Mouse (Mus musculus): Measurements from ENCODE around the gene Rnf151. TPM values are rescaled to one million over a fixed set of nuclear protein-coding genes. Genes with fewer than 3 reads are reported as not detected.

Rnf151 gene
- polyA plus RNA-seq, 1 experiment from 2014 or later, result 0.26 TPM

GRCm38 (mm10) chr17:24734513-24734912 is 16.6 kb upstream of the Rnf151 start:
- Histone ChIP-seq H3K9me3 (ENCODE audit: low read length) (no peaks in the 10 kb centered on the region), H3K9ac (replicated peaks; ENCODE audit: low read length) (no peak overlapping the region), H3K4me3 (ENCODE audit: low read length) (no peak overlapping the region), H3K27me3 (ENCODE audit: insufficient read depth, low read length) (no peaks in the 10 kb centered on the region), H3K27ac (ENCODE audit: low read length) (no peak overlapping the region), H3K4me1 (ENCODE audit: insufficient read depth, low read length) (peaks cover 20% of the 10 kb centered on the region), H3K36me3 (ENCODE audit: insufficient read depth, low read length) (no peaks in the 10 kb centered on the region), H3K4me2 (replicated peaks; ENCODE audit: low read depth, low read length) (no peak overlapping the region)
- 88% methylated on average over 1 of the region's 1 CpGs for WGBS
- ATAC-seq (ENCODE audit: low FRiP score, low TSS enrichment), result no peak

DNA sequence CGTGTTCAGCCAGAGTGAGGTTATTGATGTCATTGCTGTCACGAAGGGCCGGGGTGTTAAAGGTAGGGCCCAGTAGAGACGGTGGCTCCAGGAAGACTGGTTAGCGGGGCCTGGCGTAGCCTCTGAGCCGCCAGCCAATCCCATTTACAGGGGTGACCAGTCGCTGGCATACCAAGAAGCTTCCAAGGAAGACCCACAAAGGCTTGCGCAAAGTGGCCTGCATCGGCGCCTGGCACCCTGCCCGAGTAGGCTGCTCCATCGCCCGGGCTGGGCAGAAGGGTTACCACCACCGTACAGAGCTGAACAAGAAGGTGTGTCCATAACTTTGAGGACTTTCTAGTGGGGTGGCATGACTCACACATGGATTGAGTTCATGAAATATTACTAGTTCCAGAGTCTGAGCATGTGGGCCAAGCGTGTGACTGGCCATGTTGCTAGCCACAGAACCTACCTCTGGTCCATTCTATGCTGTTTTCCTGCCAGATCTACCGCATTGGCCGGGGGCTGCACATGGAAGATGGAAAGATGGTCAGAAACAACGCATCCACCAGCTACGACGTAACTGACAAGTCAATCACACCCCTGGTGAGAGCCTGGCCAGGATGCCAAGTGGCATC is 15.7 kb upstream of the Rnf151 start:
- H3K4me3 ChIP-seq (ENCODE audit: low read length), result no peak overlapping the region
- H3K4me1 ChIP-seq (ENCODE audit: insufficient read depth, low read length), result peaks cover 20% of the 10 kb centered on the region
- H3K4me2 ChIP-seq (replicated peaks; ENCODE audit: low read depth, low read length), result no peak overlapping the region
- WGBS, result 91% methylated on average over 21 of the region's 21 CpGs
- H3K27ac ChIP-seq (ENCODE audit: low read length), result no peak overlapping the region
- no peaks in the 10 kb centered on the region for H3K36me3 ChIP-seq (ENCODE audit: insufficient read depth, low read length)
- ATAC-seq (ENCODE audit: low FRiP score, low TSS enrichment), result no peak
- H3K9me3 ChIP-seq (ENCODE audit: low read length), result no peaks in the 10 kb centered on the region
- H3K9ac ChIP-seq (replicated peaks; ENCODE audit: low read length), result no peak overlapping the region
- no peaks in the 10 kb centered on the region for H3K27me3 ChIP-seq (ENCODE audit: insufficient read depth, low read length)

GRCm38 (mm10) chr17:24732233-24732935 is 14.5 kb upstream of the Rnf151 start:
- no peaks in the 10 kb centered on the region for H3K36me3 ChIP-seq (ENCODE audit: insufficient read depth, low read length)
- peaks cover 12% of the 10 kb centered on the region for H3K4me1 ChIP-seq (ENCODE audit: insufficient read depth, low read length)
- no peak for ATAC-seq (ENCODE audit: low FRiP score, low TSS enrichment)
- no peaks in the 10 kb centered on the region for H3K27me3 ChIP-seq (ENCODE audit: insufficient read depth, low read length)
- H3K4me2 ChIP-seq (replicated peaks; ENCODE audit: low read depth, low read length), result no peak overlapping the region
- WGBS, result 76% methylated on average over 12 of the region's 12 CpGs
- no peaks in the 10 kb centered on the region for H3K9me3 ChIP-seq (ENCODE audit: low read length)
- H3K4me3 ChIP-seq (ENCODE audit: low read length), result no peak overlapping the region
- no peak overlapping the region for H3K27ac ChIP-seq (ENCODE audit: low read length)
- H3K9ac ChIP-seq (replicated peaks; ENCODE audit: low read length), result no peak overlapping the region

- Histone ChIP-seq H3K36me3 (ENCODE audit: insufficient read depth, low read length) (no peaks in the 10 kb centered on the region), H3K9me3 (ENCODE audit: low read length) (no peaks in the 10 kb centered on the region), H3K4me3 (ENCODE audit: low read length) (no peak overlapping the region), H3K27ac (ENCODE audit: low read length) (no peak overlapping the region), H3K9ac (replicated peaks; ENCODE audit: low read length) (no peak overlapping the region), H3K4me1 (ENCODE audit: insufficient read depth, low read length) (peaks cover 3% of the 10 kb centered on the region), H3K4me2 (replicated peaks; ENCODE audit: low read depth, low read length) (no peak overlapping the region), H3K27me3 (ENCODE audit: insufficient read depth, low read length) (no peaks in the 10 kb centered on the region)
- no peak for ATAC-seq (ENCODE audit: low FRiP score, low TSS enrichment)
- WGBS, result 82% methylated on average over 14 of the region's 14 CpGs
Observed at GRCm38 (mm10) chr17:24730787-24731186, 12.9 kb upstream of the Rnf151 start.

- Histone ChIP-seq H3K9me3 (ENCODE audit: low read length) (no peaks in the 10 kb centered on the region), H3K4me2 (replicated peaks; ENCODE audit: low read depth, low read length) (no peak overlapping the region), H3K4me3 (ENCODE audit: low read length) (no peak overlapping the region), H3K9ac (replicated peaks; ENCODE audit: low read length) (no peak overlapping the region), H3K36me3 (ENCODE audit: insufficient read depth, low read length) (no peaks in the 10 kb centered on the region), H3K27ac (ENCODE audit: low read length) (no peak overlapping the region), H3K4me1 (ENCODE audit: insufficient read depth, low read length) (no peaks in the 10 kb centered on the region), H3K27me3 (ENCODE audit: insufficient read depth, low read length) (no peaks in the 10 kb centered on the region)
- no peak for ATAC-seq (ENCODE audit: low FRiP score, low TSS enrichment)
- WGBS, result 71% methylated on average over 6 of the region's 6 CpGs
Observed at GRCm38 (mm10) chr17:24729067-24729466, 11.2 kb upstream of the Rnf151 start.

DNA sequence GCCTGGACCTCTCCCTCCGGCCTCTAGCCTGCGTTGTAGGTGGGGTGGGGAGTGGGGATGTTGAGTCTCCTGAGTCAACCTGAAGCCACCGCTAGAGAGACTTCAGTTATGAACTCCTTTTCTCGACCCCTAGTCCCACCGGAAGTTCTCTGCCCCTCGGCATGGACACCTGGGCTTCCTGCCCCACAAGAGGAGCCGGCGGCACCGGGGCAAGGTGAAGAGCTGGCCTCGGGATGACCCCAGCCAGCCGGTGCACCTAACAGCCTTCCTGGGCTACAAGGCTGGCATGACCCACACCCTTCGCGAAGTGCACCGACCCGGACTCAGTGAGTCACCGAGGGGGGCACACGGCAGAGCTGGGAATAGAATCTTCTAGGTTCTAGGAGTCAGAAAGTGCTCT is 10.3 kb upstream of the Rnf151 start:
- no peaks in the 10 kb centered on the region for H3K27me3 ChIP-seq (ENCODE audit: insufficient read depth, low read length)
- H3K36me3 ChIP-seq (ENCODE audit: insufficient read depth, low read length), result no peaks in the 10 kb centered on the region
- no peak overlapping the region for H3K4me3 ChIP-seq (ENCODE audit: low read length)
- peaks cover 3% of the 10 kb centered on the region for H3K4me1 ChIP-seq (ENCODE audit: insufficient read depth, low read length)
- H3K27ac ChIP-seq (ENCODE audit: low read length), result no peak overlapping the region
- no peak overlapping the region for H3K9ac ChIP-seq (replicated peaks; ENCODE audit: low read length)
- H3K9me3 ChIP-seq (ENCODE audit: low read length), result no peaks in the 10 kb centered on the region
- H3K4me2 ChIP-seq (replicated peaks; ENCODE audit: low read depth, low read length), result no peak overlapping the region
- 75% methylated on average over 17 of the region's 17 CpGs for whole genome bisulfite sequencing
- no peak for ATAC-seq (ENCODE audit: low FRiP score, low TSS enrichment)

GRCm38 (mm10) chr17:24727618-24728017 is 9.8 kb upstream of the Rnf151 start, which contains the start of gene Rpl3l:
TSS of gene Rpl3l (plus strand) at chr17:24727820.
- ATAC-seq (ENCODE audit: low FRiP score, low TSS enrichment), result no peak
- no peaks in the 10 kb centered on the region for H3K27me3 ChIP-seq (ENCODE audit: insufficient read depth, low read length)
- no peak within 1 kb of the TSS; the same call in 1 of the 2 replicates for H3K9ac ChIP-seq (replicated peaks; ENCODE audit: low read length)
- 69% methylated on average over 2 of the region's 2 CpGs for WGBS
- no peak within 1 kb of the TSS for H3K4me3 ChIP-seq (ENCODE audit: low read length)
- 0 out of 2 replicates have a peak, but pooled peaks cover 1% of the 10 kb centered on the region for H3K36me3 ChIP-seq (ENCODE audit: insufficient read depth, low read length)
- peaks cover 9% of the 10 kb centered on the region for H3K4me1 ChIP-seq (ENCODE audit: insufficient read depth, low read length)
- H3K4me2 ChIP-seq (replicated peaks; ENCODE audit: low read depth, low read length), result no peak within 1 kb of the TSS
- H3K9me3 ChIP-seq (ENCODE audit: low read length), result no peaks in the 10 kb centered on the region
- H3K27ac ChIP-seq (ENCODE audit: low read length), result no peak within 1 kb of the TSS

GRCm38 (mm10) chr17:24725637-24726390 is 8.0 kb upstream of the Rnf151 start:
- Histone ChIP-seq H3K9me3 (ENCODE audit: low read length) (no peaks in the 10 kb centered on the region), H3K27me3 (ENCODE audit: insufficient read depth, low read length) (no peaks in the 10 kb centered on the region), H3K4me2 (replicated peaks; ENCODE audit: low read depth, low read length) (no peak overlapping the region), H3K27ac (ENCODE audit: low read length) (no peak overlapping the region), H3K36me3 (ENCODE audit: insufficient read depth, low read length) (peaks cover 16% of the 10 kb centered on the region), H3K4me3 (ENCODE audit: low read length) (no peak overlapping the region), H3K4me1 (ENCODE audit: insufficient read depth, low read length) (peaks cover 25% of the 10 kb centered on the region), H3K9ac (replicated peaks; ENCODE audit: low read length) (no peak overlapping the region)
- no peak for ATAC-seq (ENCODE audit: low FRiP score, low TSS enrichment)
- WGBS, result 70% methylated on average over 3 of the region's 3 CpGs

DNA sequence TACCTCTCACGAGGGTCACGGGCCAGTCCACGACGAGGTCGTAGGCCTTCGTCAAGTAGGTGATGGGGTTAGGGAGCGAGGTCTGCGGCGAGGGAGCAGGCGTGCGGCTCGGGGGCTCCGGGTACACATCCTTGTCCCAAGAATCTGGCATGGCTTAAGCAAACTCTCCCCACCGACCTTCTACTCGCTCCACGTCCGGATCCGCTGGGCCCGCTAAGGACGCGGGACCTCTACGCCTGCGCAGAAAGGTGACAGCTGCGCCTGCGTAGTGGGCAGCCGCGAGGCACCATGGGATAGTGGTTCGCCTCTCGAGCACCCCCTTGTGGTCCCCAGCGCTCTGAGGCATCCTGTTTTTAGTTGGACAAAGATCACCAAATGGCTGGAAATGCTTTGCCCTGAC is 6.3 kb upstream of the Rnf151 start, which contains the start of gene Ndufb10:
TSS of gene Ndufb10 (minus strand) at position 295 of the 400 bp plus-strand sequence.
- peak; percentile 75 for ATAC-seq (ENCODE audit: low FRiP score, low TSS enrichment)
- H3K9ac ChIP-seq (replicated peaks; ENCODE audit: low read length), result peak within 1 kb of the TSS; percentile 87
- peak within 1 kb of the TSS; percentile 87 for H3K27ac ChIP-seq (ENCODE audit: low read length)
- H3K4me1 ChIP-seq (ENCODE audit: insufficient read depth, low read length), result peaks cover 25% of the 10 kb centered on the region
- peak within 1 kb of the TSS; percentile 82 for H3K4me2 ChIP-seq (replicated peaks; ENCODE audit: low read depth, low read length)
- H3K9me3 ChIP-seq (ENCODE audit: low read length), result no peaks in the 10 kb centered on the region
- no peaks in the 10 kb centered on the region for H3K27me3 ChIP-seq (ENCODE audit: insufficient read depth, low read length)
- 0% methylated on average over 30 of the region's 30 CpGs for WGBS
- H3K36me3 ChIP-seq (ENCODE audit: insufficient read depth, low read length), result peaks cover 16% of the 10 kb centered on the region
- peak within 1 kb of the TSS; percentile 96 for H3K4me3 ChIP-seq (ENCODE audit: low read length)

DNA sequence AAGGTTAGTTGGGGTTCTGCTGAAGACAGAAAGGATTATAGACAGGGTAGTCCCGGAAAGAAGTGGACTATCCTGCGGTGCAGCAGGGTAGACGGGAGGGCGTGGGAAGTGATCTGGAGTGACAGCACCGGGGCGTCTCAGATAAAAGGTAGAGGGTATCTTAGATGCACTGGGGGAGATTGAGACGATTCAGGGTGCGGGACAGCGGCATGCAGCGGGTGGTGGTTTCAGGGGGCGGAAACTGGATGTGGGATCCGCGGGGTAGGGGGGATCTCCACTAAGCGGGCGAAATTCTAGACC is 6.0 kb upstream of the Rnf151 start:
- peak; percentile 8 for ATAC-seq (ENCODE audit: low FRiP score, low TSS enrichment)
- WGBS, result under 1% methylated on average over 15 of the region's 15 CpGs

More for the DNA sequence above, 6.0 kb upstream of the Rnf151 start:
- H3K4me1 ChIP-seq (ENCODE audit: insufficient read depth, low read length), result peaks cover 27% of the 10 kb centered on the region
- H3K9me3 ChIP-seq (ENCODE audit: low read length), result no peaks in the 10 kb centered on the region
- H3K36me3 ChIP-seq (ENCODE audit: insufficient read depth, low read length), result peaks cover 16% of the 10 kb centered on the region
- H3K4me3 ChIP-seq (ENCODE audit: low read length), result peak overlapping the region; percentile 96
- H3K4me2 ChIP-seq (replicated peaks; ENCODE audit: low read depth, low read length), result peak overlapping the region; percentile 82
- H3K27me3 ChIP-seq (ENCODE audit: insufficient read depth, low read length), result no peaks in the 10 kb centered on the region
- peak overlapping the region; percentile 87 for H3K9ac ChIP-seq (replicated peaks; ENCODE audit: low read length)
- peak overlapping the region; percentile 87 for H3K27ac ChIP-seq (ENCODE audit: low read length)
